Mouse (Mus musculus) bone marrow macrophage, adult 2 months (primary cell): ENCODE results near the gene Cers3. TPM values are rescaled to one million over a fixed set of nuclear protein-coding genes. Genes with fewer than 3 reads are reported as not detected.

Source experiments
- H3K27ac ChIP-seq: 2 replicates; pipeline ENCODE4 v1.5.1; 2012; ENCODE audit warnings: low read depth, low read length; ENCODE audit not compliant: insufficient read depth
- H3K4me1 ChIP-seq: 2 replicates; pipeline ENCODE4 v1.6.1; 2012; ENCODE audit warnings: low read length; ENCODE audit not compliant: control insufficient read depth, insufficient read depth
- H3K4me3 ChIP-seq: 2 replicates; pipeline ENCODE4 v1.5.1; 2012; ENCODE audit warnings: mild to moderate bottlenecking, low read length, moderate library complexity; ENCODE audit not compliant: insufficient read depth
- CTCF ChIP-seq: IDR thresholded peaks from 2 replicates; pipeline ENCODE4 v1.5.1; 2012; ENCODE audit warnings: low read depth, mild to moderate bottlenecking, low read length, moderate library complexity
- POLR2A ChIP-seq: IDR thresholded peaks from 2 replicates; pipeline ENCODE4 v1.6.1; 2012; ENCODE audit warnings: mild to moderate bottlenecking, low read depth, low read length, borderline replicate concordance
- polyA plus RNA-seq: library from polyadenylated mRNA; stranded (reverse); fragments of >200 nt; gene quantifications from 2 replicates; pipeline ENCODE4 v1.2.4, GENCODE M21; 2012; ENCODE audit not compliant: missing spikeins, insufficient read depth, insufficient read length

Cers3 gene
- 0.49 TPM in 1 of 2 replicates, not detected in the other for polyA plus RNA-seq

- no peak within 1 kb of the TSS for H3K4me3 ChIP-seq
- peaks cover 17% of the 10 kb centered on the region for H3K4me1 ChIP-seq
- no peak within 1 kb of the TSS for H3K27ac ChIP-seq
- TF ChIP-seq POLR2A, result no peak
- TF ChIP-seq CTCF, result no peak
These were observed at the start of gene Cers3 for GRCm38 (mm10) chr7:66743377-66743781. Cers3 (plus strand) TSS chr7:66743504.

DNA sequence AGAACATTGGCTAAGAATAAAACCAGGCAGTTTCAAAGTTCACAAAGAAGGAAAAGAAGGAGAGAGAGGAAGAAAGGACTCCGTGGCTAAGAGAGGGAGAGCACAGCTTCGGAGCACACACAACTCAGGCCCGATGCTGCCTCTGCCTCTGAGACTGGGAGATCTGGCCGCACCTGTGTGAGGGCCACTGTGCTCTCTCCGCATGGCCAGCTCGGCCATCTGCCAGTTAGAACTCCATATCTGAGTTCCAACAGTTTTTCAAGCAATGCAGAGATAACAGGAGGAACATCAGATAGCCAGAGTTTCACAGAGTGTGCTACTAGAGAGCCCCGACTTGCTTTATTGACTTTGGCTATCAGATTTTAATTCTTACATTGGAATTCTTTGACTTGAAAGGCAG, 48.8 kb upstream of the Cers3 start:
- no peak overlapping the region for H3K4me3 ChIP-seq
- 0 out of 2 replicates have a peak, but pooled peaks cover 2% of the 10 kb centered on the region for H3K4me1 ChIP-seq
- no peak overlapping the region for H3K27ac ChIP-seq
- no peak for TF ChIP-seq POLR2A
- TF ChIP-seq CTCF, result no peak

GRCm38 (mm10) chr7:66702721-66703120, 40.6 kb upstream of the Cers3 start:
- Histone ChIP-seq H3K27ac (no peak overlapping the region), H3K4me3 (no peak overlapping the region), H3K4me1 (peaks cover 10% of the 10 kb centered on the region)
- TF ChIP-seq CTCF (no peak), POLR2A (no peak)

DNA sequence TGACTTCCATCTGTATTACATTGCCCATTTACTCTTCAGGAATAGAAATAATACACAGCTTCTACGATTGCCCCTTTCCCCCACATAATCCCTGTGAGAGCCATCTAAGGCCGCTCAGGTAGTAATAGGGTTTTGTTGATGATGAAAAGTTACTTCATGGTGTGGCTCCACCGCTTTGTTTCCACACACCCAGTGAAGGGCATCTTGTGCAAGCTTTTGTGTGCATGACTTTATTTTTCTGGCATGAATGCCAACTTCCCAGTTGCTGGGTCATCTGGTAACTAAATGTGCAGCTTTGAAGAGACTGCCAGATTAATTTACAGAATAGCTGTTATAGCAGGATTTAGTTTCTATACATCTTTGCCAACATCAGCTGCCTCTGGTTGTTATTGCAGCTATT, 38.7 kb upstream of the Cers3 start:
- Histone ChIP-seq H3K4me3 (no peak overlapping the region), H3K27ac (no peak overlapping the region), H3K4me1 (peaks cover 10% of the 10 kb centered on the region)
- TF ChIP-seq CTCF, result no peak
- TF ChIP-seq POLR2A, result no peak

DNA sequence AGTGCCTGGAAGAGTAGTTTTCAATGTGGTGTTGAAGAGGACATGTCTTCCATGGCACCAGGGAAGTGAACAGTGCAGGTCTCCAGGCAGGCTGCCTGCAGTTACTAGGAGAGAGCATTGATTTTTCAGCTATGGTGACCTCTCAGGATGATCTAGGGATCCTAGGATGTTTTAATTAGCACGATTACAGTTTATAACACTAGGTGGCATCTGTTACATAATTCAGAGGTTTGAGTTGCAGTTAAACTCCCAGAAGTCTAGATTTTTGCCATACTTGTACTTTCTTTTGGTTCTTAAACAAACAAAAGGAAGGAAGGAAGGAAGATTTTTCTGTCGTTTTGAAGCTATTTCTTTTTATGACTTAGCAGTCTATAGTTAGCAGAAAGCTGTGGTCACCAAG, 32.1 kb upstream of the Cers3 start:
- TF ChIP-seq CTCF, result no peak
- no peak for TF ChIP-seq POLR2A
- Histone ChIP-seq H3K27ac (no peak overlapping the region), H3K4me1 (no peaks in the 10 kb centered on the region), H3K4me3 (no peak overlapping the region)

- no peak for TF ChIP-seq CTCF
- no peak for TF ChIP-seq POLR2A
- H3K4me3 ChIP-seq, result no peak overlapping the region
- no peaks in the 10 kb centered on the region for H3K4me1 ChIP-seq
- H3K27ac ChIP-seq, result no peak overlapping the region
These were observed 18.8 kb upstream of the Cers3 start for GRCm38 (mm10) chr7:66724514-66724913.

- TF ChIP-seq CTCF (no peak), POLR2A (no peak)
- H3K4me3 ChIP-seq, result no peak overlapping the region
- no peaks in the 10 kb centered on the region for H3K4me1 ChIP-seq
- no peak overlapping the region for H3K27ac ChIP-seq
These were observed 18.4 kb upstream of the Cers3 start for GRCm38 (mm10) chr7:66724954-66725353.

DNA sequence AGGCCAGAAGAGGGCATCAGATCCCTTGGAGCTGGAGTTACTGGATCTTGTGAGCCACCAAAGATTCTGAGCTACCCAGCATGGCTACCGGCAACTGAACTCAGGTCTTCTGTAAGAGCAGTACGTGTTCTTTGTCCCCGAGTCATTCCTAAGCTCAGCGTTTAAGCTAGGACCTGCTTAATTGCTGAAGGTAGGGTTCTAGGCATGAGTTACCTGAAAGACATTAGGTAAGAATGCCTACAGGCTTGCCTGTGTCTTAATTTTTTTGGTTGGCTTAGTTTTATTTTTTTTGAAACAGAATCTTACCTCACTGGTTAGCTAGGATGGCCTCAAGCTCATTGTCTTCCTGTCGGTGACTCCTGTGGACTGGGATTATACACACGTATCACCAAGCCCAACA, 15.2 kb upstream of the Cers3 start:
- Histone ChIP-seq H3K27ac (no peak overlapping the region), H3K4me3 (no peak overlapping the region), H3K4me1 (no peaks in the 10 kb centered on the region)
- TF ChIP-seq CTCF (no peak), POLR2A (no peak)

DNA sequence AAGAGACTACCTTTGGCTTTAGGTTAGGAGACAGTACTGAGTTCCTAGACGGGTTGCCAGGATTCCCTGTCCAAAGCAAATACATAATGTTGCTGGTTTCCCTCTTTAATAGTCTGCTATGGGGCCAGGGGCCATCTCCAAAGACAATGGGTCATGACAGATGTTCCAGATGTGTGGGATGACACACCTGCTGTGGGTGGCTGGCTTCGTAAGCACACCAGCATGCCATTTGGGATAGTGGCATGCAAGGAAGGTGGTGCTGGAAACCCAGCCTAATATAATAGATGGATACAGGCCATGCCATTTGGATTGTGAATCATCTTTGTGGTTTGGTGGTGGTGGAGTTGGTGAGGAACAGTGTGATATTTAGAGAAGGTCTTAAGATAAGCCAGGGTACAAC, 14.1 kb upstream of the Cers3 start:
- TF ChIP-seq POLR2A, result no peak
- H3K4me1 ChIP-seq, result no peaks in the 10 kb centered on the region
- H3K27ac ChIP-seq, result no peak overlapping the region
- H3K4me3 ChIP-seq, result no peak overlapping the region

DNA sequence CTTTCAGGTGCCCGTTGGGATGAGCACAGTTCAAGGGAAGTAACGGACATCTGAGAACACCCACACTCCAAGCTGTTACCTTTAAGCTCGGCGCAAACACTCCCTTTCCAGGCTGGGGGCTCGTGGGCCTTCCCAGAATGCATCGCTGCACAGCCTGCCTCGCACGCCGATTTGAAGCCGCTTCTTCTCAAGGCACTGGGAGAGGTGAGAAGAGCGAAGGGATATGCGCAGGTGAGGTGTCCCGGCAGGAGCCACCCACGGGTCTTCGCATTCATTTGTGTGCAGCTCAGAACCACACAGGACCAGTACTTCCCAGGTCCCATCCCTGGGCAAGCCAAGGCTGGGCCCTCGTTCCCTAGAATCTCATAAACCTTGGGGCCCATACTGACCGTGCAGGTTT, 9.9 kb upstream of the Cers3 start:
- Histone ChIP-seq H3K27ac (no peak overlapping the region), H3K4me1 (no peaks in the 10 kb centered on the region), H3K4me3 (no peak overlapping the region)
- TF ChIP-seq POLR2A (no peak), CTCF (no peak)

DNA sequence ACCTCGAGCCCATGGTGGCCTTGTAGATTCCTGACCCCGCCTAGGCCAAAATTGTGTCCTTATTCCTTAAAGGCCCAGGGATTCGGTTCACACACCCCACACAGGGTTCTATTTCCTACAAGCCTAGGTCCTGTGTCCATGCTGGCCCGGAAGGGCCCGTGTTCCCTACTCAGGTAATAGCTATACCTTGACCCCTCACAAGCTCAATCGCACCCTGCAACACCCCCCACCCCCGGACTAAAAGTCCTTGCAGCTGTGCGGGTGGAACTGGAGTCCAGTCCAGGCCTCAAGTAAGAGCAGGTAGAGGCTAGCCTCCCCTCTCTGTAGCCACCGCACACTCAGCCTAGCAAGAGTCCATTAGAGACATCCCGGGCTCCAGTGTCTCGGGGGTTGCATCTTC, 9.4 kb upstream of the Cers3 start:
- H3K4me3 ChIP-seq, result no peak overlapping the region
- no peak for TF ChIP-seq CTCF
- TF ChIP-seq POLR2A, result no peak

GRCm38 (mm10) chr7:66734466-66734865, 8.8 kb upstream of the Cers3 start:
- TF ChIP-seq POLR2A, result no peak
- TF ChIP-seq CTCF, result no peak
- no peak overlapping the region for H3K4me3 ChIP-seq
- no peak overlapping the region for H3K27ac ChIP-seq
- H3K4me1 ChIP-seq, result no peaks in the 10 kb centered on the region

More for the DNA sequence above, 9.4 kb upstream of the Cers3 start:
- Histone ChIP-seq H3K27ac (no peak overlapping the region), H3K4me1 (no peaks in the 10 kb centered on the region)
